Mouse (Mus musculus): Measurements from ENCODE around the gene Lrtm2. TPM values are rescaled to one million over a fixed set of nuclear protein-coding genes. Genes with fewer than 3 reads are reported as not detected.

Gene Lrtm2
- total and polyA plus RNA-seq, 2 experiments, result under 0.01 to 0.17 TPM

DNA sequence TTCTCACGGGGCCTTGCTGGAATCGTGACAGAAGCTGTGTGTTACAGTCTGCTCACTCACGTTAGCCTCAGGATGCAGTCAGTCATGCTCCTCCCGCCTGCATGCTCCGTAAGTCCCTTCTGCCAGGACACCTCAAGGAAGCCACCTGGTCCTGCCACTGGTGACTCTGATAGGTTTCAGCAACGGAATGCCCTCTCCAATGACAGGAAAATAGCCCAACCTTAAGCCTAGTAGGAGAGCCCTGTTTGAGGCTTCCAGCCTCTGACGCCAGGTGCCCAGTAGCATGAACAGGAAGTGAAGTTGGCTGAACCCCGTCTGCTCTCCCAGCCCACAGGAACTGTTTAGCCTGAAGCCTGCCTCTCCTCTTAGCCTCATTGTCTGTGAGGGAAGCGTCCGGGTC is 15.7 kb upstream of the Lrtm2 start:
- H3K9ac ChIP-seq (ENCODE audit: low read depth, low read length), result no peak overlapping the region
- 64% methylated on average over 10 of the region's 10 CpGs for WGBS
- no peak for DNase-seq (ENCODE audit: extremely low read depth, low read depth, low spot score)
- H3K4me3 ChIP-seq (ENCODE audit: insufficient read depth, low read depth, low read length), result no peak overlapping the region
- H3K36me3 ChIP-seq (ENCODE audit: control insufficient read depth, insufficient read depth, low read length), result no peaks in the 10 kb centered on the region
- TF ChIP-seq CTCF (IDR thresholded peaks at IDR 0.05; ENCODE audit: low read depth, low read length), result no peak
- no peak for TF ChIP-seq POLR2A (IDR thresholded peaks at IDR 0.05; ENCODE audit: extremely low read depth, insufficient read depth, low read length)
- peaks cover under 1% of the 10 kb centered on the region; the same call in 1 of the 2 replicates for H3K4me1 ChIP-seq (ENCODE audit: control insufficient read depth, insufficient read depth, low read length)
- H3K27me3 ChIP-seq (ENCODE audit: control insufficient read depth, insufficient read depth, low read length), result no peaks in the 10 kb centered on the region
- no peaks in the 10 kb centered on the region for H3K79me2 ChIP-seq (ENCODE audit: control insufficient read depth, insufficient read depth, low read length)
- H3K27ac ChIP-seq (replicated peaks; ENCODE audit: insufficient read depth, low read depth, low read length), result no peak overlapping the region

DNA sequence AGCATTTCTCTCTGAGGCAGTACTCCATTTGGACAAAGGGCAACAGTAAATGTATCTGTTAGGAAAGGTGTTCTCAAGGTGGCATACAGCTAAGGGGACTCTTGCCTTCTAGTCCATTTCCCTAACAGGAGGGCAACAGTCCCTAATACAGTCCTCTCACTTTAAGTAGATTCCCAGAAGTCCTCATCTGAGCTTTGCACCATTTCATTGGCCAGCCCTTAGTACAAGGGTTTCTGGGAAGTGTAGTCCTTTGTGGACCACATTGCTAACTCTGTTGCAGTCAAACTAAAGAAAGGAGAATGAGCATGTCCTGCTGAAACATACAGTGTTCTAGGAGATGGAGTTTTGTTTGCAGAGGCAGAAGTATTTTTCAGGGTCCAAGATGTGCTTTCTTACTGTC is 10.8 kb upstream of the Lrtm2 start:
- no peak overlapping the region for H3K9ac ChIP-seq (ENCODE audit: low read depth, low read length)
- H3K4me3 ChIP-seq (ENCODE audit: insufficient read depth, low read depth, low read length), result no peak overlapping the region
- TF ChIP-seq CTCF (IDR thresholded peaks at IDR 0.05; ENCODE audit: low read depth, low read length) (no peak), POLR2A (IDR thresholded peaks at IDR 0.05; ENCODE audit: extremely low read depth, insufficient read depth, low read length) (no peak)
- no peak overlapping the region for H3K27ac ChIP-seq (replicated peaks; ENCODE audit: insufficient read depth, low read depth, low read length)
- no peaks in the 10 kb centered on the region for H3K27me3 ChIP-seq (ENCODE audit: control insufficient read depth, insufficient read depth, low read length)
- no peaks in the 10 kb centered on the region for H3K79me2 ChIP-seq (ENCODE audit: control insufficient read depth, insufficient read depth, low read length)
- no peaks in the 10 kb centered on the region for H3K36me3 ChIP-seq (ENCODE audit: control insufficient read depth, insufficient read depth, low read length)
- peak; percentile 69 for DNase-seq (ENCODE audit: extremely low read depth, low read depth, low spot score)
- peaks cover 1% of the 10 kb centered on the region; the same call in 1 of the 2 replicates for H3K4me1 ChIP-seq (ENCODE audit: control insufficient read depth, insufficient read depth, low read length)

DNA sequence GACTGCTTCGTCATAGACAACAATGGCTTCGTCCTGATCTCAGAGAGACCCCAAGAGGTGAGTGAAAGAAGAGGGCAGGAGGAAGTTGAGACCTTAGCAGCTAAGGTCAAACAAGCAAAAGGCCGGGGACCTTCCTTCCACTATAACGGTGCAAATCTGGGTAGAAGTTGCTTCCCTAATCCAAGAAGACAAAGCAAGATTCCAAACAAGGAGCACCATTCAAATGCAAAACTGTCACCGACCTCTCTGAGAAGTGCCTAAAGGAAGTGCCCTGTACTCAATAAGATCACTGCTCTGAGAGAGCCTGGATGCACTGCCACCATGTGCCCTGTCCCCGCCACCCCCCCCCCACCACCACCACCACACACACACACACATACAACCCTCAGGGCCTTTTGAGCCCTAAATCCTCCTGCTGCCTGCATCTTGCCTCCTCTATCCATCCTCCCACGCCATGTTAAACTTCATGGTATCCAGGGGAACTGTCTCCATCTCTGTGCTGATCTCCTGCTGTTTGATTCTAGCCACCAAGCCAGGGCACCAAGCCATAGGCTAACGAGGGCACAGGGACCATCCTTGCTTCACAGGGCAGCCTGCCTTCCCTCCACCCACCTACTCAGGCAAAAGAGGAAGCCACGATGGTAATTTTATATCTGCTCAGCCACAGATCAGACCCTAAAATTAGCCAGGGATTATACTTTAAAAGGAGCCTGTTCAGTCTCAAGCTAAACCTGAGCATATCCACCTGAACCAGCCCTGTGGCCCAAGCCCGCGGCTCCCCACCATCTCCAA is 7.8 kb upstream of the Lrtm2 start:
- Histone ChIP-seq H3K27me3 (ENCODE audit: control insufficient read depth, insufficient read depth, low read length) (no peaks in the 10 kb centered on the region), H3K36me3 (ENCODE audit: control insufficient read depth, insufficient read depth, low read length) (no peaks in the 10 kb centered on the region), H3K4me1 (ENCODE audit: control insufficient read depth, insufficient read depth, low read length) (peaks cover 1% of the 10 kb centered on the region; the same call in 1 of the 2 replicates), H3K4me3 (ENCODE audit: insufficient read depth, low read depth, low read length) (no peak overlapping the region), H3K27ac (replicated peaks; ENCODE audit: insufficient read depth, low read depth, low read length) (no peak overlapping the region), H3K9ac (ENCODE audit: low read depth, low read length) (no peak overlapping the region), H3K79me2 (ENCODE audit: control insufficient read depth, insufficient read depth, low read length) (no peaks in the 10 kb centered on the region)
- 61% methylated on average over 10 of the region's 11 CpGs for WGBS
- no peak for TF ChIP-seq CTCF (IDR thresholded peaks at IDR 0.05; ENCODE audit: low read depth, low read length)
- no peak for TF ChIP-seq POLR2A (IDR thresholded peaks at IDR 0.05; ENCODE audit: extremely low read depth, insufficient read depth, low read length)
- DNase-seq (ENCODE audit: extremely low read depth, low read depth, low spot score), result no peak

DNA sequence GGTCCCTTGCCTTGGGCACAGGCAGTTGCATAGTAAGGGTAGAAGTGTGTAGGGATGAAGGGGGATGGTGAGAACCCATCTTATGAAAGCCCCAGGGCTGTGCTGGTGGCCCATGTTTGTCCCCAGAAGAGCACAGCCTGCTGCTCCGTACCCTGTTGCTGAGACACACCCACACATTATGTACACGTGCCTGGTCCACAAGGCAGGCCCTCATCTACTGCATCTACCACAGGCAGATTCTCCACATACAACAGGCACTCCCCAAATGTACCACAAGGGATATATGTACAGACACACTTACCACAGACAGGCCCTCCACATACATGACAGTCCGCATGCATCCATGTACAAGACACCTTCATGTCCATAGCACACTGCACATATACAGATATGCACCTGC is 6.7 kb upstream of the Lrtm2 start:
- Histone ChIP-seq H3K27me3 (ENCODE audit: control insufficient read depth, insufficient read depth, low read length) (no peaks in the 10 kb centered on the region), H3K4me3 (ENCODE audit: insufficient read depth, low read depth, low read length) (no peak overlapping the region), H3K36me3 (ENCODE audit: control insufficient read depth, insufficient read depth, low read length) (no peaks in the 10 kb centered on the region), H3K9ac (ENCODE audit: low read depth, low read length) (no peak overlapping the region), H3K27ac (replicated peaks; ENCODE audit: insufficient read depth, low read depth, low read length) (no peak overlapping the region), H3K4me1 (ENCODE audit: control insufficient read depth, insufficient read depth, low read length) (peaks cover 1% of the 10 kb centered on the region; the same call in 1 of the 2 replicates), H3K79me2 (ENCODE audit: control insufficient read depth, insufficient read depth, low read length) (no peaks in the 10 kb centered on the region)
- no peak for DNase-seq (ENCODE audit: extremely low read depth, low read depth, low spot score)
- WGBS, result 71% methylated on average over 3 of the region's 3 CpGs
- TF ChIP-seq CTCF (IDR thresholded peaks at IDR 0.05; ENCODE audit: low read depth, low read length), result no peak
- TF ChIP-seq POLR2A (IDR thresholded peaks at IDR 0.05; ENCODE audit: extremely low read depth, insufficient read depth, low read length), result no peak

DNA sequence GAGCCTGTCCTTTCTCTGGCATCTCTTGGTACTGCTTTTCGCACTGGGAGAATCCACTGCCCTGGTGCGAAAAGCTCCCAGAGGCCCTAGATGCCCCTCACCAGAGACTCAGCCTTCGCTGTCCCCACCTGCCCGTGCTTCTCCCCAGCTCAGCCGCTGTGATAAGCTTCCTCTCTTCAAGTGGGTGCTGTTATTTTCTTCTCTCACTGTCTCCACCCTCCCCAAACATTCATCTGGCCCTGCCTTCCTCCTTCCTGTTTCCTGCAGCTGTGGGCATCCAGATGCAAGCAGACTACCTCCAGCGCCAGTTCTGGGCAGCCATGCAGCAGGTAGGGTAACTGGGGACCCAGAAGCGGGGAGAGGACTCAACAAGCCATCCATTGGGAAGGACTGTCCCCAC is 5.6 kb upstream of the Lrtm2 start:
- H3K9ac ChIP-seq (ENCODE audit: low read depth, low read length), result no peak overlapping the region
- no peaks in the 10 kb centered on the region for H3K36me3 ChIP-seq (ENCODE audit: control insufficient read depth, insufficient read depth, low read length)
- no peak overlapping the region for H3K27ac ChIP-seq (replicated peaks; ENCODE audit: insufficient read depth, low read depth, low read length)
- TF ChIP-seq CTCF (IDR thresholded peaks at IDR 0.05; ENCODE audit: low read depth, low read length) (no peak), POLR2A (IDR thresholded peaks at IDR 0.05; ENCODE audit: extremely low read depth, insufficient read depth, low read length) (no peak)
- no peaks in the 10 kb centered on the region for H3K79me2 ChIP-seq (ENCODE audit: control insufficient read depth, insufficient read depth, low read length)
- no peaks in the 10 kb centered on the region for H3K4me1 ChIP-seq (ENCODE audit: control insufficient read depth, insufficient read depth, low read length)
- WGBS, result 81% methylated on average over 7 of the region's 7 CpGs
- no peak for DNase-seq (ENCODE audit: extremely low read depth, low read depth, low spot score)
- H3K27me3 ChIP-seq (ENCODE audit: control insufficient read depth, insufficient read depth, low read length), result no peaks in the 10 kb centered on the region
- no peak overlapping the region for H3K4me3 ChIP-seq (ENCODE audit: insufficient read depth, low read depth, low read length)

DNA sequence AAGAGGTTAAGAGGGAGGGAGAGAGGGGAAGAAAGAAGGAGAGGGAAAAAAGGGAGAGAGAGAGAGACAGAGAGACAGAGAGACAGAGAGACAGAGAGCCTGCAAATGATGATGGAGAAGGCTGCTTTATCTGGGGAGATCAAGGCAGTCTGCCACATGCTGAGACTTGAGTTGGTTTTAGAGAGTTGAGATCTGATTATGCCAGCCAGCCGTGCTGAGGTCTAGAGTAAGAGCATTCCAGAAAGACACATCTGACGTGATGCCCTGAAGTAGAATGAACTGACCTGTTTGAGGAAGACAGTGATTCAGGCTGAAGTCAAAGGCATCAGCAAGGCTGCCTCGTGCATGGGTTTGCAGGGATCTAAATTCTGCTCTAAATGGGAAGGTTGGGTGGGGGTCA is 3.3 kb upstream of the Lrtm2 start:
- DNase-seq (ENCODE audit: extremely low read depth, low read depth, low spot score), result no peak

More for the DNA sequence above, 3.3 kb upstream of the Lrtm2 start:
- H3K79me2 ChIP-seq (ENCODE audit: control insufficient read depth, insufficient read depth, low read length), result no peaks in the 10 kb centered on the region
- H3K36me3 ChIP-seq (ENCODE audit: control insufficient read depth, insufficient read depth, low read length), result no peaks in the 10 kb centered on the region
- no peak for TF ChIP-seq POLR2A (IDR thresholded peaks at IDR 0.05; ENCODE audit: extremely low read depth, insufficient read depth, low read length)
- no peak for TF ChIP-seq CTCF (IDR thresholded peaks at IDR 0.05; ENCODE audit: low read depth, low read length)
- H3K4me3 ChIP-seq (ENCODE audit: insufficient read depth, low read depth, low read length), result no peak overlapping the region
- H3K9ac ChIP-seq (ENCODE audit: low read depth, low read length), result no peak overlapping the region
- H3K27ac ChIP-seq (replicated peaks; ENCODE audit: insufficient read depth, low read depth, low read length), result no peak overlapping the region
- H3K4me1 ChIP-seq (ENCODE audit: control insufficient read depth, insufficient read depth, low read length), result no peaks in the 10 kb centered on the region
- 45% methylated on average over 3 of the region's 3 CpGs for WGBS
- H3K27me3 ChIP-seq (ENCODE audit: control insufficient read depth, insufficient read depth, low read length), result peaks cover 6% of the 10 kb centered on the region; the same call in 1 of the 2 replicates
